Mouse (Mus musculus): ENCODE results near the gene Sh3bgrl2. TPM values are rescaled to one million over a fixed set of nuclear protein-coding genes. Genes with fewer than 3 reads are reported as not detected.

Sh3bgrl2 gene
- total RNA-seq, 2 experiments from 2014 or later, result 27.6 to 28.6 TPM

DNA sequence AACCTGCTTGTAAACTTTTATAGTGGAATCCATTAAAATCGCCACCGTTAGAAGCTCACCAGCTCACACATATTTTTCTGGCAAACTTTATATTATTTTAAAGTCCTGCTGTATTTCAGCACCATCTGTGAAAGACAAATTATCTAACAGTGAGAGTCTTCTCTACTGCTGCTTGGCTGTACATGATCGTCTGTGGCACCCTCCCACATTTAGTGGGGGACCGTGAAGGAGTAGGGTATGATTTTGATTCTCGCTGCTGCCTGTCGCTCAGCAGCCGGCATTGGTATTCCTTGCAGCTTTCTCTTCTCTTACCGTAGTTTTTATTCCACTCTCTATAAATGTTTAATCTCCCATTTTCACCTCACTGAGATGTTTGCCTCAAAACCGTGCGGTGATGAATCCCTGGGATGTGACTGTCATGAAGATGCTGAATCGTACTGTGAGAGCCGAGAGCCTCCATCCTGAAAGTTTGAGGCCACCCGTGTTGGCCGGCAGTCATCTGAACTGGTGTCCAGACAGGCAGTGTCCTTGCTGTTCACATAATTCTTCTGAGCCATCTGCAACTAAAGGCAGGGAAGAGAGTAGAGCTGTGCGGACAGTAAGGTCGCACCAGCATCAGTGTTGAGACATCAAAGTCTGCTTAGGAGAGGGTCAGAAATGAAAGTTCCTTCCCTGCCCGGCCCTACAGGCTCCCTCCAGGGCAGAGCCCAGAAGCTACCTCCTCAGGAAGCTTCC, 38.4 kb downstream of the Sh3bgrl2 start:
- no peak for DNase-seq (ENCODE audit: extremely low spot score in 1 of 2, low spot score in 1 of 2)

DNA sequence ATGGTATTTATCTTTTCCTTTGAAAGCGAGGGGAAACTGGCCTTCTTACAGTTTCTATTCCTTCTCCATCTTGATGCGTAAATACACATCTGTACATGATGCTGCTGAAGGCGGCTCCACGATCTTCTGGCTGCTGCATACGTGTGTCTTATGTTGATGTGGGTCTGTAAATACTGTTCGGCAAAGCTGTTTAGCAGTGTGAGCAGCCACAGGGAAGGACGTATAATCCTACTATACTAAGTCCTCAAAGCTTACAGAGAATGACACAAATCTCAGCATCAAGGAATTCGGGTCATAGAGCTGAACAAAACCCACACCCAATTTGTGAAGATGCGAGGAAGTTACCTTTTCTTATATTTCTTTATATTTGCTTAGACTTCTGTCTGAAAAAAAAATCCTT, 39.0 kb downstream of the Sh3bgrl2 start:
- no peak for DNase-seq (ENCODE audit: extremely low spot score in 1 of 2, low spot score in 1 of 2)

DNA sequence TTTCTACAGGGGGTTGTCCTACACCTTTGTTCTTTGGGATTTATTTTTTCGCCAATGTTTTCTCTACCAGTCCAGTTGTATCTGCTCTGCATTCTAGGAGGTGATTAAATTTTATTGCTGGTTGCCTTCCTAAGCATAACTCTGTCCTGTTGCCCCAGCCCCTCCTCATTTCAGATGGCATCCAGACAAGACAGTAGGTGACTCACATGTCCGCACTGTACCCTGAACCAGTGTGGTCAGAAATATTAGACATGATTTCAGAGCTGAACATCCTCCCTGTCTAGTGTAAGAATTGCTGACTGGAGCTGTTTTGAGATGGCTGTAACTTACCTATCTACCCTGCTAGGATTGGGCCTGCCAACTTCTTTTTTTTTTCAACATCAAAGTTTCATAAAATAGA, 40.9 kb downstream of the Sh3bgrl2 start:
- DNase-seq (ENCODE audit: extremely low spot score in 1 of 2, low spot score in 1 of 2), result no peak

DNA sequence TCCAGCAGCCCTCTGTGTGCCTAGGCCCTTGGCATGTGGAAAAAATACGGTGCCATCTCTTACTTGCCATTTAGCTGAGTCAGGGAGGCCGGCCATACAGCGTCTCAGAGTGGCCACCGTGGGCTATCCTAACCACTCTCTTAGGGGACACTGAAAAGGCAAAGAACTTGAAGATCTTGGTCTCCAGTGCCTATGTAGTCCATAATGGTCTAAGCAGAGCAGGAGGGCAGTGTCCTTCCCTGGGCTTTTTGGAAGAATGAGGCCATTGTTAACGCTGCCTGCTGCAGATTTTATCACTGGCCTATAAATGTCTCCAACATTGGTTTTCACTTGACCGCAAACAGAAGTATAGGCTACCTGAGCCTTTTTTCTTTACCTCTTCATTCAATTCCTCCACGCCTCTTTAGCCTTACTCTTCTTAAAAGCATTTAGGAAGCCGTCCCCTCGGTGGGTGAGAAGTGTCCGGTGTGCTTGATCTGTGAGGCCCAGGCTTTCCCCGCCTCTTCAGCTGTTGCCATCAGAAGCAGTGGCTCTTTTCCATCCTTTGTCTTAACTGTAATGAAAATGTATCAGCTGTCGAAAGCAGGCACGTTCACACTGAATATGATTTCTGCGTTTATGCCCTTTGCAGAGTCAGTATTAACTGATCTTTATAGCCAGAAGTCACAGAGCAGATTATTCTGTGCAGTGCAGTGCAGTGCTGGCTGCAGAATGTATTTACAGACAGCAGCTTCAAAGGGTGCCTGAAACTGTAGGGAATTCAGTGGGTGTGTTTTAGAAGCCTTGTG, 41.7 kb downstream of the Sh3bgrl2 start:
- DNase-seq (ENCODE audit: extremely low spot score in 1 of 2, low spot score in 1 of 2), result no peak

DNA sequence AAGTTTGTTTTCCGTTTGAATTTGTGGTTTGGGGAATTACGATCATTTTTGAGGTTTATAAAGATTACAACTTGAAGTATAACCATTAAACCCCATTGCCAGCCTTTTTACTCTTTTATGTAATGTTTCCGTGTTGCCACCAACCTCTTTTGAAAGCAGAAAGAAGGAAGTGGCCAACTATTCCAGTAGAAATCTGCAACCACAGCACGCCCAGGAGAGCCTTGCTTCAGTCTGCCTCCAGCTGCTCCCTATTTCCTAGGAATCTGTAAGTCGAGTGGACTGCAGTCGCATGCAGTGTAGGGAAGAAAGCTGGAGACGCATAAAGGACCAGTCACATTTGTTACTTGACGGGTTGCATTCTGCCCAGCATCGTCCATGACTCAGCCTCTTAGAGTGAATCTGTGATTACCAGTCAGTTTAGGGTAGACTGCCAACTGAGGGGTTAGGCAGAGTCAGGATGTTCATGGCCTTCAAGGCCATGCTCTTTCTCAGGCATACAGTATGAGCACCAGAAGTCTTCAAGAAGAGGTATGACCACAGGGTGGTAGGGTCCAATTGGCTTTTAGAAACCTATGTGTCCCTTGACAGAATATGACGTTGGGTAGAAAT, 43.8 kb downstream of the Sh3bgrl2 start:
- DNase-seq (ENCODE audit: extremely low spot score in 1 of 2, low spot score in 1 of 2), result no peak

DNA sequence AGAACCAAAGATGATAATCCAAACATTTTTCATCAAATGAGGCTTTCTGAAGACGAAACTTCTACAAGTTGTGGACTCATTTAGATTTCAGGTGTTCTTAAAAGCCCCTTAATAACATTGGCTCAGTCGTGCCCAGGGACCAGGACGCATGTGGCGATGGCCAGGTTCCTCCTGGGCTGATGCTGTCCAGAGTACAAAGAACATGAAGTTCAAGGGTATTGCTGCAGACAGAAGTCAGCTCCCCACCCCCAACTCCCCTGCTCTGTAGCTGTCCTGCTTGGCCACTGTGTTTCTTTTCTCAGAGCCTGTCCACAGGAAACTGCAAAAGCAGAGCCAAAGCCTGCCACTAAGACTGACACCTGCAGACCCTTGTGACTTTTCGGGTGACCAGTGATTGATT, 45.7 kb downstream of the Sh3bgrl2 start:
- no peak for DNase-seq (ENCODE audit: extremely low spot score in 1 of 2, low spot score in 1 of 2)

DNA sequence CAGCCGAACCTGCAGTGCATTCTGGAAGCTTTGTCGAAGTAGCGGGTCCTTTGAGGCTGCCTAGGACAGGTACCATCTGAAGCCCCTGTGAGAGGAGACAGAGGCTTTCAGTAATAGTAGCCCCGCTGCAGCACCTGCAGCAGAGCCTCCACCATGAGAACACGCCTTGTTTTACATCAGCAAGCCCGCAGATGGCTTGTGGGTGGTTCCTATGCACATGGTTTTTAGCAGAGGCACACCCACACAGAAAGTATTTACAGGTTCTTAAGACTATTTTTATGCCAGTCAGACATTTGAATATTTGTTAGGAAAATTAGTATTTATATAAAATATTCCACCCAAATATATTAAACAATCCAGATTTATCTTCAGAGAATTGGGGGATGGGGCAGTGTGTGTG, 48.0 kb downstream of the Sh3bgrl2 start:
- peak in 1 of 2 experiments; percentile 55 for DNase-seq (ENCODE audit: extremely low spot score in 1 of 2, low spot score in 1 of 2)

DNA sequence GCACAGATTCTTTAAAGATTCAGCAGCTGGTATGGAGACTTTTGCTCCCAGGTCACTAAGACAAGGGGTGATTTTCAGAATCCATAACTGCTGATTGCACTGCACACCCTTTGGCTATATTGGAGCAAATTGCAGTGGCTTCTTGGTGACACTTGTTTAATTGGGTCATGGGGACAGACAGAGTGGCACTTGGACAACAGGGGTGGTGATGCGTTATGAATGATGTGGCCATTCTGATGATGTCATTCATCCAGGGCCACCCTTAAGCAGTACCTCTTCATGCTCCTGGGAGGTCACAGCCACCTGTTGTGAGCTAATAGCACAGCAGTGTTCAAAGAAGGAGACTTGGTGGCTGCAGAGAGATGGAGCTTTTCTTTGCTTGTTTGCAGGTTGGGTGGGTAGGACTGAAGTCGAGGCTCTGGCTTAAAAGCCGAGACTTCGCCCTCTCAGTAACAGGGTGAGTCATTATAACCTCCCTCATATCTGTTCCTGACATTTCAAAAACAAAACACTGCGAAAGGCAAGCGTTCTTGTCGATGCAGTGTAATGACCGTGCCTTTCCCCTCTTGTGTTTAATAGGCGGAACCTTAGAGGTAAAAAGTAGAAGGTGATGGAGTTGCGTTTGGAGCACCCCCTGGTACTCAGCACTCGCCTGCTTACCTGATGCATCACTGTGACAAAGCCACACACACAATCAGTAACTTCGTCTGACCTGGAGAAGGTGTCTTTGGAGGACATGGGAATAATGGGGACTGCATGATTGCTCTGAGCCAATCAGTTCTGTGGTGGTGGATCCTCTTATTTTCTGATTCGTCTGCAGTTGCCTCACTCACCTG, 48.7 kb downstream of the Sh3bgrl2 start:
- no peak for DNase-seq (ENCODE audit: extremely low spot score in 1 of 2, low spot score in 1 of 2)

DNA sequence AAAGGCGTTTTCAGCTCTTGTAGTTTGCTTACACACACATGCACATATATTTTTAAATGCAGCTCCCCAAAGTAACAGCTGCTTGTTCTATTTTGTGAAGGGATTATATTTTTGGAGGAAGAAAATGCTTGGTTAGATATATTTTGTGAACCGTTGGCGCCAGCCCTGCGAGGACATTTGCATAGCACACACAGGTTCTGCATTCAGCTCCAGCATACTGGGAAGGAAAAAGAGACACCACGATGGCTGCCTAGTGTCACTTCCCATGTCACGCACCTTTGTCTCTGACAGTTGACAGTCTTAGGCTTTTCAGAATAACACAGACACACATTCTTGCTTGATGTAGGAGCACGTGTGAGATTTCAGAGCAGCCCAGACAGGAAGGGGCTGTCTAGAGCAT, 49.9 kb downstream of the Sh3bgrl2 start:
- no peak for DNase-seq (ENCODE audit: extremely low spot score in 1 of 2, low spot score in 1 of 2)

DNA sequence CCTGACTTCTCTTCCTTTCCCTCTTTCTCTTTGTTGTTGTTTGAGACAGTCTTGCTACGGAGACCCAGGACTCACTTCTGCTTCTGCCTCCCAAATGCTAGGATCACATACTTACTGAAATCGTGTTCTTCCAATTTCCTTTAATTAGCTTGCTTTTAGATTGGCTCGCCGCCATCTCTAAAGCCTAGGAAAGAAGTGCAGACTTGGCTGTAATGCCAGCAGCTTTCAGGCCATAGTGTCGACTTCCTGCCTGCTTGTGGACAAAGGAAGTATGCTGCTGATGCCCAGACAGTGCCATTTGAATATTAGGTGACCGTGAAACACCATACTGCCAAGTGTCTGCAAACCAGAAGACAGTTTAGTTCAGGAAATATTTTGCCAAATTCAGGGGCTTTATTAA, 51.4 kb downstream of the Sh3bgrl2 start:
- DNase-seq (ENCODE audit: extremely low spot score in 1 of 2, low spot score in 1 of 2), result no peak

DNA sequence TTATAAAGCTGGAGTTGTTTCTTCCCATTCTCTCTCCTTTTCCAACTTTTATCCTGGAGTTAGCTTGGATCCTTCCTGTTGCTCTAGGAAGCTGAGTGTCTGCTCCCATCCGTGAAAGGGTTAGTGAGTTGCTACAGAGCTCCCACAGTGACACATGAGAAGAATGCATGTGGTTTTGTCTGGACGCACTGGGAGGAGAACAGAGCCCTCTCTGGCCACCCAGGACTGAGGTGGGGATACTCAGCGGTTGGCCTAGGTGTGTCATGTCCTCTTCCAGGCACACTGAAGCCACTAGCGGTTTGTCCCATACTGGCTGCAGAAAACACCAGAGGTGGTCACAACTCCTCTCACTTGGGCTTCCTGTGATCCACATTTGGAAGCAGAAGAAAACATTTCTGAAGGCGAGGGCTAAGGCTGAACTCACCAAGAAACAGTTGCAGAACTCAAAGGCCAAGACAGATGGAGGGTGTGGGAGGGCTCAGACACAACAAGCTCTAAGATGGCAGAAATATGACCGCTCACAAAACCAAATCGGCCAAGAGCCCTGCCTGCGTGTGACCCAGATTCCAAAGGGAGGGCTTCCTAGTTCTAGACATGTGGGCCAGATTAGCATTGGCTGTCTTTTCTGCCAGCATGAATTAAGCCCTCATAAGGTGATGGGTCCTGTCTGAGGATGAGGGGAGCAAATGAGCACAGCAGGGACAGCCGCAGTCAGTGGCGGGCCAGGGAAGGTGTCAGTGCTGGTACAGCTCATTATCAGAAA, 52.3 kb downstream of the Sh3bgrl2 start:
- no peak for DNase-seq (ENCODE audit: extremely low spot score in 1 of 2, low spot score in 1 of 2)

DNA sequence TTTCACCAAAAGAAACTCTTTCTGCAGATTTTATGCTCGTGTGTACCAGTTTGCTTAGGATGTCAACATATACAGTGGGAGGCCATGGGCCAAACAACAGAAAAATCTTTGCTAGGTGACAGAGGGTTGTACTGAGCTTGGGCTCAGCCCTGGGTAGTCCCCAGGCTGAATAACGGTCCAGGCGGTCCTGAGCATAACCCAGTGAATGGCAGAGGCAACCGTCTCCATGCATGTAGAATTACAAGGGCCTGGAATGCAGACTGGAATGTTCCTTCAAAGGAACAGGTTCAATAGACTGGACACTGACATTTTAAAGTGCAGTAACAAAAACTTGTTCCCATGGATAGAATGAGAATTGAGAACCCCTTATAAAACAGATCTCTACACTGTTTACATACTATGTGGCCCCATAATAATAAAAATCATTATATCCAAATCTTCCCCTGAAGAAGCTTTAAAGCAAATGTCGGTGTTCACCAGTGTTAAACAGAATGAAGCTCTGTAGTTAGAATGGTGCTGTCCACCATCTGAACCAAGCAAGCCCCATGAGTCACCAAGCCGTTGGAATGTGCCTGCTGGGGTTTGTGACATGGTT, 54.1 kb downstream of the Sh3bgrl2 start:
- no peak for DNase-seq (ENCODE audit: extremely low spot score in 1 of 2, low spot score in 1 of 2)

DNA sequence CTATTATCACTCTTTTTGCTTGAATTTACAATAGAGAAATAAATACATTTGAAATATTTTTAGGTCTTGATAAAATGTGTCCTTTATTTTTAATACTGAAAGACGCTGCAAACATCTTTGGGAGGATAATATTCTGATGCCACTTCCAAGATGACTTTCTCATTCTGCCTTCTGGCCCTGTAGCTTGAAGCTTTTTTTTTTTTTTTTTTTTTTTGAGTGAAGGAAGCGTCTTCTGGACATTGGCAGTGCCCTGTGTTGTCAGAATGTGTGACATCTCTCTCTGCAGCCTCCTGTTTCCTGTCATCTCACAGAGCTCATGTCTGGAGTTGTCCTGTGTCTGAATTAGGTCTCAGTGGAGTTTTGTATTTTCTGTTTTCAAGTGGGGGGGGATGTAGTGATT, 55.0 kb downstream of the Sh3bgrl2 start:
- DNase-seq (ENCODE audit: extremely low spot score in 1 of 2, low spot score in 1 of 2), result no peak

DNA sequence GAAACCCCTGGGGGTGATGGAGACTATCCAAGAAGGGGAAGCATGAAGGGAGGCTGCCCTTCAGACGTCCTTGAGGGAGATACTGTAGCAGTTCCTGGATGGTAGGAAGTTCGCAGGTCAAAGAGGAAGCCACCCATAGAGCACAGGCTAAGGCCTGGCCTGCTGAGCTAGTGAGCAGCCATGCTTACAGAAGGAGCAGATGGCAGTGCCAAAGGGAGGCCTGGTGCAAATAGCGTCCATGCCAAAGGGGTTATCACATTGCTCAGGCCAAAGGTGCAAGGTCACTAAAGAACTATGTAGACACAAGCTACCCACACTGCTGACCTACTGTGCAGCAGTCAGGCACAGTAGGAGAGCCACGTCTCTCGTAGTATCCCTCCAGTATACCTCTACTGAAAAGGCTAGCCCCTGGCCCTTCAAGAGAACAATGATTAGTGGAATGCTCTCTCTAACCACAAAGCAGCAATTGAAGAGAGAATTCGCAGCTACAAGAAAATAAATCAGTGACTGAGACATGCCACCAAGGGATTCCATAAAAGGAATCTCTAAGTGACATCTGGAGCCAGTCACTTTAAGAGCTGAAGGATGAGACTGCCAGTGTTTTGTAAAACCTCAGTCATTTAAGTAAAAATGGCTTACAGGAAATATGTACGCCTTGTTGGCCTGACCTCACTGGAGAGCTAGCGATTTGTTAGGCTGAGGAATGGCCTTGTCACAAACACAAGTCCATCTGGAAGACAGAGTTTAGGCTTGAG, 57.9 kb downstream of the Sh3bgrl2 start:
- no peak for DNase-seq (ENCODE audit: extremely low spot score in 1 of 2, low spot score in 1 of 2)

DNA sequence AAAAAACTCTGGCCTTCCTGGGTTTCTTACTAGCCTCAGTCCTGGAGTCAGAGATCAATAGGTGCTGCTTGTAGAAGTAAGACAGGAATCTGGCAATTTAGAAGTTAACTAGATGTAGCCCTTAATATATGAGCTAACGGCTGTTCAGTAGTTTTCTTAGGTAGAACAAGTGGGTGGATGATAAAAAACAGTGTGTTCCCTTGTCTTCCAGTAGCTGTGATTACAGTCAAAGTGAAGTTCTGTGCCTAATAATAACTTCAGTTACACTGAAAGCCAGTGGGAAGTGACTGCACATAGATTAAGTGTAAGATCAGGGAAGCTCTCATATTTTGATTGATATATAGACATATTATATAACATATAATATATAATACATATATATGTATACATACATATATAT, 60.0 kb downstream of the Sh3bgrl2 start:
- no peak for DNase-seq (ENCODE audit: extremely low spot score in 1 of 2, low spot score in 1 of 2)

DNA sequence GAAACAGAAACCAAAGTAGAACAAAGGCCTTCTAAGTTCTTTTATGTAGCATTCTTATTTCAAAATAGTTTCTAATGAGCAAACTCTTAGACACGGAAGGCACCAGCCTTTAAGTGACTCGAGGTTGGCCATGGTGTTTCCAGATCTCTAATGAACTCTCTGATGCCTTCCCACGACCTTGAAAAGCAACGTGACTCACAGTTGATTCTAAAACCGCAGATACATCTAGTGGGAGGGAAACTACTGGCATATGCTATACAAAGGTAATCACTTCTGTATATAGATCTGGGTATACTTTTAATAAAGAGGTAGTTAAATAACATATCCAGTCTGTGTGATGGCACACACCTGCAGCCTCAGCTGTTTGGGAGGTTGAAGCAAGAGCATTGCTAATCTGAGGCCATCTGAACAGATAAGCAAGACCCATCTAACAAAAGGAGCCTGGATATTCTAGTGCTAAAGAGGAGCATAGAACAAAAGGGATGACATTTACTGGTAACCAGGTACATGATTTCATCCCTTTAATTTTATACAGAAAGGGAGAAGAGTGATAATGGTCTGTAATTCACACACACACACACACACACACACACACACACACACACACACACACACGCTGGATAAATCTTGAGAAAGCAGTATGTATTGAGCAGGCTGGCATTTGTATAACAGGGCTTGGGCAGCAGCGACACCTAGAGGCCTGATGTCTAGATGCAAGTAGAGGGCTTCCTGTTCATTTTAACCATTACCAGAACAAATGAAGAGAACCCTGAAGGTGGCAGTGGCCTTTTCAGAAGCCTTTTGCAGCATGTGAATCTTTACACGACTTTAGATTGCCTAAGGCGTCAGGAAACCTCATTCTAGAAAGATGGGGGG, 61.5 kb downstream of the Sh3bgrl2 start:
- peak; percentile 77 to 87 for DNase-seq (ENCODE audit: extremely low spot score in 1 of 2, low spot score in 1 of 2)

DNA sequence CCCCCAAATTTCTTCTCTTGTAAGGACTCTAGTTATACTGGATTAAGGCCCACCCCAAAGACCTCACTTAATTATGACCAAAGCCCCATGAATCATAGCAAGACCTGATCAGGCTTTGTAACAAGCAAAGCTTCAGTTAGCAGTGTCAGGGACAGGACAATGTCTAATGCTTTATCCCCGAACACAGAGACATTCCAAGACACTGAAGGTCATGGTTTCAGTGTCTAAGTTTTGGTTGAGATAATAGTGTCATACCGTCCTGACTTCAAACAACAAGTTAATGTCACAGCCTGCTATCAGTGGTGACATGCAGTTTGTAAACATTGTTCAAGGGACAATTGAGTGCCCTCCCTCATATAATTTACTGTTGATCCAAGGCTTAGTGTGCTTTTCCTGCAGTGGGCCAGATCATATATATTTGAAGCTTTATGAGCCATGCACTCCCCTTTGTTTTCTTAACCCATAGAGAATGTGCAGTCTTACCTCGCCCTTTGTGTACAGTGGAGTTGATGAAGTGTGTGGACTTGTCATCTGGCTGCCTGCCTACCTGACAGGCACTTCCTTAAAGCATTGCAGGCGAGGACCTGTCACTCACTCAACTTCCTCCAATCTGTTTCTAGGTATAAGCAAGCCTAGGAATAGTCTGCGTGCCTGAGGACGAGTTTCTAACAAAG, 67.9 kb downstream of the Sh3bgrl2 start:
- DNase-seq (ENCODE audit: extremely low spot score in 1 of 2, low spot score in 1 of 2), result no peak

Measured in layer of hippocampus, postnatal 25 days (tissue).